Mouse (Mus musculus): Measurements from ENCODE around the gene Pou2f2. TPM values are rescaled to one million over a fixed set of nuclear protein-coding genes. Genes with fewer than 3 reads are reported as not detected.

Gene Pou2f2
- polyA plus RNA-seq, 1 experiment, result 16.8 TPM

GRCm38 (mm10) chr7:25130565-25130964 is 49.0 kb downstream of the Pou2f2 start:
- no peak for TF ChIP-seq POLR2A (IDR thresholded peaks at IDR 0.05; ENCODE audit: borderline replicate concordance, control insufficient read depth, low read depth, low read length)
- WGBS, result 51% methylated on average over 11 of the region's 11 CpGs
- H3K27ac ChIP-seq (ENCODE audit: control insufficient read depth, insufficient read depth, low read depth, low read length, poor library complexity), result no peak overlapping the region
- H3K4me3 ChIP-seq (replicated peaks; ENCODE audit: control insufficient read depth, low read depth, low read length), result peak overlapping the region; percentile 31
- peaks cover 6% of the 10 kb centered on the region for H3K4me1 ChIP-seq (ENCODE audit: control insufficient read depth, insufficient read depth, low read length)

GRCm38 (mm10) chr7:25129390-25129979 is 50.0 kb downstream of the Pou2f2 start:
- Histone ChIP-seq H3K4me1 (ENCODE audit: control insufficient read depth, insufficient read depth, low read length) (peaks cover 6% of the 10 kb centered on the region), H3K4me3 (replicated peaks; ENCODE audit: control insufficient read depth, low read depth, low read length) (peak overlapping the region; percentile 58), H3K27ac (ENCODE audit: control insufficient read depth, insufficient read depth, low read depth, low read length, poor library complexity) (peak overlapping the region; percentile 88)
- TF ChIP-seq CTCF (IDR thresholded peaks at IDR 0.05; ENCODE audit: control insufficient read depth, insufficient read depth, low read length), result no peak
- TF ChIP-seq POLR2A (IDR thresholded peaks at IDR 0.05; ENCODE audit: borderline replicate concordance, control insufficient read depth, low read depth, low read length), result no peak
- WGBS, result 4% methylated on average over 13 of the region's 13 CpGs

GRCm38 (mm10) chr7:25127971-25128370 is 51.6 kb downstream of the Pou2f2 start:
- Histone ChIP-seq H3K4me1 (ENCODE audit: control insufficient read depth, insufficient read depth, low read length) (peaks cover 4% of the 10 kb centered on the region), H3K27ac (ENCODE audit: control insufficient read depth, insufficient read depth, low read depth, low read length, poor library complexity) (no peak overlapping the region), H3K4me3 (replicated peaks; ENCODE audit: control insufficient read depth, low read depth, low read length) (no peak overlapping the region)
- 81% methylated on average over 9 of the region's 9 CpGs for WGBS
- TF ChIP-seq CTCF (IDR thresholded peaks at IDR 0.05; ENCODE audit: control insufficient read depth, insufficient read depth, low read length) (no peak), POLR2A (IDR thresholded peaks at IDR 0.05; ENCODE audit: borderline replicate concordance, control insufficient read depth, low read depth, low read length) (no peak)

GRCm38 (mm10) chr7:25125716-25126281 is 53.7 kb downstream of the Pou2f2 start:
- no peak for TF ChIP-seq CTCF (IDR thresholded peaks at IDR 0.05; ENCODE audit: control insufficient read depth, insufficient read depth, low read length)
- TF ChIP-seq POLR2A (IDR thresholded peaks at IDR 0.05; ENCODE audit: borderline replicate concordance, control insufficient read depth, low read depth, low read length), result no peak
- Histone ChIP-seq H3K4me1 (ENCODE audit: control insufficient read depth, insufficient read depth, low read length) (peaks cover 4% of the 10 kb centered on the region), H3K4me3 (replicated peaks; ENCODE audit: control insufficient read depth, low read depth, low read length) (no peak overlapping the region), H3K27ac (ENCODE audit: control insufficient read depth, insufficient read depth, low read depth, low read length, poor library complexity) (no peak overlapping the region)
- 65% methylated on average over 10 of the region's 10 CpGs for WGBS

- no peak overlapping the region for H3K4me3 ChIP-seq (replicated peaks; ENCODE audit: control insufficient read depth, low read depth, low read length)
- no peaks in the 10 kb centered on the region; the same call in 1 of the 2 replicates for H3K4me1 ChIP-seq (ENCODE audit: control insufficient read depth, insufficient read depth, low read length)
- no peak overlapping the region for H3K27ac ChIP-seq (ENCODE audit: control insufficient read depth, insufficient read depth, low read depth, low read length, poor library complexity)
- WGBS, result 69% methylated on average over 13 of the region's 13 CpGs
- TF ChIP-seq POLR2A (IDR thresholded peaks at IDR 0.05; ENCODE audit: borderline replicate concordance, control insufficient read depth, low read depth, low read length), result no peak
- no peak for TF ChIP-seq CTCF (IDR thresholded peaks at IDR 0.05; ENCODE audit: control insufficient read depth, insufficient read depth, low read length)
Measured at GRCm38 (mm10) chr7:25121240-25121786, 58.2 kb downstream of the Pou2f2 start.

GRCm38 (mm10) chr7:25120061-25120834 is 59.3 kb downstream of the Pou2f2 start:
- no peaks in the 10 kb centered on the region; the same call in 1 of the 2 replicates for H3K4me1 ChIP-seq (ENCODE audit: control insufficient read depth, insufficient read depth, low read length)
- TF ChIP-seq POLR2A (IDR thresholded peaks at IDR 0.05; ENCODE audit: borderline replicate concordance, control insufficient read depth, low read depth, low read length) (no peak), CTCF (IDR thresholded peaks at IDR 0.05; ENCODE audit: control insufficient read depth, insufficient read depth, low read length) (no peak)
- 5% methylated on average over 25 of the region's 25 CpGs for WGBS
- peak overlapping the region; percentile 35 for H3K27ac ChIP-seq (ENCODE audit: control insufficient read depth, insufficient read depth, low read depth, low read length, poor library complexity)
- no peak overlapping the region for H3K4me3 ChIP-seq (replicated peaks; ENCODE audit: control insufficient read depth, low read depth, low read length)

GRCm38 (mm10) chr7:25112956-25113603 is 66.4 kb downstream of the Pou2f2 start:
- no peak overlapping the region for H3K4me3 ChIP-seq (replicated peaks; ENCODE audit: control insufficient read depth, low read depth, low read length)
- no peaks in the 10 kb centered on the region; the same call in none of the 2 replicates for H3K4me1 ChIP-seq (ENCODE audit: control insufficient read depth, insufficient read depth, low read length)
- TF ChIP-seq CTCF (IDR thresholded peaks at IDR 0.05; ENCODE audit: control insufficient read depth, insufficient read depth, low read length), result no peak
- TF ChIP-seq POLR2A (IDR thresholded peaks at IDR 0.05; ENCODE audit: borderline replicate concordance, control insufficient read depth, low read depth, low read length), result no peak
- peak overlapping the region; percentile 51 for H3K27ac ChIP-seq (ENCODE audit: control insufficient read depth, insufficient read depth, low read depth, low read length, poor library complexity)
- WGBS, result 80% methylated on average over 16 of the region's 16 CpGs
